Mouse (Mus musculus): ENCODE measurements around the gene Slc30a3. TPM values are rescaled to one million over a fixed set of nuclear protein-coding genes. Genes with fewer than 3 reads are reported as not detected.
A peak's percentile ranks its signal among the peaks of the same experiment; 100 is the strongest.
"Not testable (repeated sequence)": the region's sequence is repeated elsewhere in the genome, so short reads cannot be mapped to it uniquely, and the experiment has no call there.

The Slc30a3 gene
- polyA plus RNA-seq, 1 experiment, result not detected

GRCm38 (mm10) chr5:31054261-31055215 lies 53.5 kb downstream of the Slc30a3 start, which contains the start of gene Cad:
TSS of gene Cad (plus strand) at chr5:31054780.
- TF ChIP-seq CTCF (IDR thresholded peaks at IDR 0.05; ENCODE audit: insufficient read depth, low read length) (no peak), POLR2A (IDR thresholded peaks at IDR 0.05; ENCODE audit: borderline replicate concordance, extremely low read depth, low read depth, low read length) (peak; percentile 34; the same call in 1 of the 2 replicates)
- DNase-seq, result peak; percentile 94
- H3K4me1 ChIP-seq (ENCODE audit: control insufficient read depth, insufficient read depth, low read length), result peaks cover 13% of the 10 kb centered on the region
- peak within 1 kb of the TSS; percentile 66 for H3K4me3 ChIP-seq (replicated peaks; ENCODE audit: extremely low read depth, low read depth, low read length)
- WGBS, result 2% methylated on average over 64 of the region's 64 CpGs

DNA sequence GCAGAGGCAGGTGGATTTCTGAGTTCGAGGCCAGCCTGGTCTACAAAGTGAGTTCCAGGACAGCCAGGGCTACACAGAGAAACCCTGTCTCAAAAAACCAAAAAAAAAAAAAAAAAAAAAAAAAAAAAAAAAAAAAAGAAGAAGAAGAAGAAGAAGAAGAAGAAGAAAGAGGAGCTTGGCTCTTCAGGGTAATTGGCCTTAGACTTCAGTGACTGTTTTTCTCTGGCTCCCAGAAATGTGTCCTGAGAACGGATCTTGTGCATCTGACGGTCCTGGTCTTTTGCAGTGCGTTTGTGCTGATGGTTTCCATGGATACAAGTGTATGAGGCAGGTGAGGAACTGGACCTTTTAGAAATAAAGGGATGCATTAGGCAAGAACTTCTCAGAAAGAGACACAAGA lies 54.3 kb downstream of the Slc30a3 start:
- not testable (repeated sequence) for DNase-seq; H3K4me3 ChIP-seq (replicated peaks; ENCODE audit: extremely low read depth, low read depth, low read length)
- 85% methylated on average over 4 of the region's 4 CpGs for WGBS
- peaks cover 13% of the 10 kb centered on the region for H3K4me1 ChIP-seq (ENCODE audit: control insufficient read depth, insufficient read depth, low read length)

DNA sequence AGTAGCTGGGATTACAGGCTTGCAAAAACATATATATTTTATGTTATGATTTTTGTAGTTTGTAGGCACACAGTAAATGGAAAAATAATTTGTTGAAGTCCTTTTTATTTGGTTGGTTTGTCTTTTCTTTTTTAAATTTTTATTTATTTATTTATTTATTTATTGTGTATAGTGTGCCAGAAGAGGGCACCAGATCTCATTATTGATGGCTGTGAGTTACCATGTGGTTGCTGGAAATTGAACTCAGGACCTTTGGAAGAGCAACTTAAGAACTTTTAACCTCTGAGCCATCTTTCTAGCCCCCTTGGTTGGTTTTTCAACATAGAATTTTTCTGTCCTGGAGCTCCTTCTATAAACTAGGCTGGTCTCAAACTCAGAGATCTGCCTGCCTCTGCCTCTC lies 57.6 kb downstream of the Slc30a3 start:
- DNase-seq, result no peak
- H3K4me1 ChIP-seq (ENCODE audit: control insufficient read depth, insufficient read depth, low read length), result peaks cover 10% of the 10 kb centered on the region
- TF ChIP-seq POLR2A (IDR thresholded peaks at IDR 0.05; ENCODE audit: borderline replicate concordance, extremely low read depth, low read depth, low read length) (no peak), CTCF (IDR thresholded peaks at IDR 0.05; ENCODE audit: insufficient read depth, low read length) (no peak)
- no peak overlapping the region for H3K4me3 ChIP-seq (replicated peaks; ENCODE audit: extremely low read depth, low read depth, low read length)

DNA sequence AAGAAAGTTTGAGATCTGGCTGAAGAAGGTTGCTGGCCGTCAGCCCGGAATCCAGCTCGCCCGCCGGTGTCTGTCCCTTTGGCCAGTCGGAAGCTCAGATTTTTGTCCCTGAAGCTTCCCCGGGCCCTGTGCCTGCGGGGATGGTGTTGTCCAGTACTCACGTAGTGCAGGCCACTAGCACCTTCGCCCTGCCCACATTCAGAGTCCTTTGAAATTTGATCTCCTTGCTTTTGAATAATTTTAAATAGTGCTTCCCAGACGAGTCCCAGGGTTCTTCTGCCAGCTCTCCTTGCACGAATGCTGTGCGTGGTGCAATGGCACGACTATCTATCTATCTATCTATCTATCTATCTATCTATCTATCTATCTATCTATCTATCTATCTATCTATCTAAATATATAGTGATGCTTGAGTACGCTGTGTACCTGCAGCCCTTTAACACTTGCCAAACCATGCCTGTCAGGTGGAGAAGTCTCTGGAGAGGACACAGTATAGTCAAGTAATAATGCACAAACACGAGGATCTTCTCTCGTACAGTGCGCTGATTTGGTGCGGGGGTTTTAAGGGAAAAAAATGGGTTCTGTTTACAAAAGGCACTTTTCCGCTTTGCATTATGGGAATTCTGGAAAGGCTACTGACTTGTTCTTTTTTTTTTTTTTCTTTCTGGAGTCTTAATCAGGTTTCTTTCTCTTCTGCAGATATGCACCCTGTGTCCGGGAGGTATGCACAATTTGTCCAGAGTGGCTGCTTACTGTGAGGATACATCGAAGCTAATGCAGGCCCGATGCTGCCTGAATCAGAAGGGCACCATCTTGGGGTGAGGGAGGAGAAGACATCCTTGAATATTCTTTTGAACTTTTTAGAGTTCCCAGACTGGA lies 59.0 kb downstream of the Slc30a3 start, which contains the start of gene Slc5a6:
Gene Slc5a6 (minus strand): TSS at position 162 of the 879 bp plus-strand sequence.
- Histone ChIP-seq H3K4me1 (ENCODE audit: control insufficient read depth, insufficient read depth, low read length) (peaks cover 3% of the 10 kb centered on the region), H3K4me3 (replicated peaks; ENCODE audit: extremely low read depth, low read depth, low read length) (peak within 1 kb of the TSS; percentile 92)
- TF ChIP-seq POLR2A (IDR thresholded peaks at IDR 0.05; ENCODE audit: borderline replicate concordance, extremely low read depth, low read depth, low read length), result no peak
- peak; percentile 61 for TF ChIP-seq CTCF (IDR thresholded peaks at IDR 0.05; ENCODE audit: insufficient read depth, low read length)
- peak; percentile 28 for DNase-seq
- under 1% methylated on average over 23 of the region's 23 CpGs for whole genome bisulfite sequencing

- under 1% methylated on average over 73 of the region's 73 CpGs for WGBS
- H3K4me3 ChIP-seq (replicated peaks; ENCODE audit: extremely low read depth, low read depth, low read length), result peak within 1 kb of the TSS; percentile 92
- no peaks in the 10 kb centered on the region for H3K4me1 ChIP-seq (ENCODE audit: control insufficient read depth, insufficient read depth, low read length)
- TF ChIP-seq POLR2A (IDR thresholded peaks at IDR 0.05; ENCODE audit: borderline replicate concordance, extremely low read depth, low read depth, low read length), result peak; percentile 99
- no peak for TF ChIP-seq CTCF (IDR thresholded peaks at IDR 0.05; ENCODE audit: insufficient read depth, low read length)
- DNase-seq, result peak; percentile 100
These were observed 59.9 kb downstream of the Slc30a3 start, which contains the start of gene Atraid for GRCm38 (mm10) chr5:31047848-31048762. TSS of gene Atraid (plus strand) at chr5:31048312.

GRCm38 (mm10) chr5:31047074-31047473 lies 61.0 kb downstream of the Slc30a3 start:
- no peak for TF ChIP-seq CTCF (IDR thresholded peaks at IDR 0.05; ENCODE audit: insufficient read depth, low read length)
- no peak for TF ChIP-seq POLR2A (IDR thresholded peaks at IDR 0.05; ENCODE audit: borderline replicate concordance, extremely low read depth, low read depth, low read length)
- WGBS, result 59% methylated on average over 5 of the region's 5 CpGs
- H3K4me3 ChIP-seq (replicated peaks; ENCODE audit: extremely low read depth, low read depth, low read length), result no peak overlapping the region
- DNase-seq, result no peak
- H3K4me1 ChIP-seq (ENCODE audit: control insufficient read depth, insufficient read depth, low read length), result no peaks in the 10 kb centered on the region

DNA sequence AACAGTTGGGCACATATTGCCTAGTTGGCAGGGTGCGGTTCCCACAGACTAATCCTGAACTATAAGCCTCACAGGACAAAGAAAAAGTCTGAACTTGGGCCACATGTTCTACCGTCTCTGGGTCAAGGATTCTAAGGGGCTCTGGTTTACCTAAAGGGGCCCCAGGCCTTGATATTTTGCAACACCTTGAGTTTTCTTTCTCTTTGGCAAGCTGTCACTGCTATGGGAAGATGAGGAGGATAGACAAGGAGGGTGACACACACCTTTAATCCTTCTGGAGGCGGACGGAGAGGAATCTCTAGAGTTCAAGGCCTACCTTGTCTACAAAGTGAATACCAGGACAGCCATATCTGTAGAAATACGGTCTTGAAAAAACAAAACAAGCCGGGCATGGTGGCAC lies 61.6 kb downstream of the Slc30a3 start:
- WGBS, result 95% methylated on average over 6 of the region's 6 CpGs
- no peak for DNase-seq
- Histone ChIP-seq H3K4me1 (ENCODE audit: control insufficient read depth, insufficient read depth, low read length) (no peaks in the 10 kb centered on the region), H3K4me3 (replicated peaks; ENCODE audit: extremely low read depth, low read depth, low read length) (no peak overlapping the region)
- TF ChIP-seq POLR2A (IDR thresholded peaks at IDR 0.05; ENCODE audit: borderline replicate concordance, extremely low read depth, low read depth, low read length), result no peak
- TF ChIP-seq CTCF (IDR thresholded peaks at IDR 0.05; ENCODE audit: insufficient read depth, low read length), result no peak

DNA sequence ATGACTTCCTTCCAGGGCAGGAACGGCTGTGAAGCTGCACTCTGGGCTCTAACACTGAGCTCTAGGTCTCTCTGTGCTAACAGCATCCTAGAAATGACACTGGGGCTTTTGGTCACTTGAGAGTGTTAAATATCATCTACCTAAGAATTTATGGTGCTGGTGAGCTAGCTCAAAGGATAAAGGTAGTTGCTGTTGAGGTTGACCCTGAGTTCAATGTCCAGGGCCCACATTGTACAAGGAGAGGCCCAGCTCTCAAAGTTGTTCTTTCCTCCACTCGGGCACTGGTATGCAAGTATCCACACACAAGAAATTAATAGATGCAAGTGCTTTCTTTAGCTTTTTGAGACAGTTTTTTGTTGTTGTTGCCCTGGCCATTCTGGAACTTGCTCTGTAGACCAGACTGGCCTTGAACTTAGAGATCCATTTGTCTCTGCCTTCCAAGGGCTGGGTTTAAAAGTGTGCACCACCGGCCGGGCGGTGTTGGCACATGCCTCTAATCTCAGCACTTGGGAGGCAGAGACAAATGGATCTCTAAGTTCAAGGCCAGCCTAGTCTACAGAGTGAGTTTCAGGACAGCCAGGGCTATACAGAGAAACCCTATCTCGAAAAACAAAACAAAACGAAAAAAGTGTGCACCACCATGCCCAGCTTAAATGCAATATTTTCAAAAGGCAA lies 69.7 kb downstream of the Slc30a3 start:
- Histone ChIP-seq H3K4me1 (ENCODE audit: control insufficient read depth, insufficient read depth, low read length) (no peaks in the 10 kb centered on the region), H3K4me3 (replicated peaks; ENCODE audit: extremely low read depth, low read depth, low read length) (no peak overlapping the region)
- 88% methylated on average over 7 of the region's 7 CpGs for whole genome bisulfite sequencing
- TF ChIP-seq POLR2A (IDR thresholded peaks at IDR 0.05; ENCODE audit: borderline replicate concordance, extremely low read depth, low read depth, low read length) (no peak), CTCF (IDR thresholded peaks at IDR 0.05; ENCODE audit: insufficient read depth, low read length) (no peak)
- no peak for DNase-seq

GRCm38 (mm10) chr5:31036556-31036955 lies 71.5 kb downstream of the Slc30a3 start:
- 94% methylated on average over 11 of the region's 11 CpGs for WGBS
- H3K4me1 ChIP-seq (ENCODE audit: control insufficient read depth, insufficient read depth, low read length); DNase-seq; H3K4me3 ChIP-seq (replicated peaks; ENCODE audit: extremely low read depth, low read depth, low read length): not testable (repeated sequence)

Measured in lung, adult 2 months (tissue).